Mouse (Mus musculus): Measurements from ENCODE around the gene Immp2l. TPM values are rescaled to one million over a fixed set of nuclear protein-coding genes. Genes with fewer than 3 reads are reported as not detected.

Gene Immp2l
- polyA plus RNA-seq, 1 experiment from 2014 or later: 10.6 TPM

GRCm38 (mm10) chr12:41877292-41877959 lies 853.5 kb downstream of the Immp2l start:
- Histone ChIP-seq H3K9ac (no peak overlapping the region), H3K27ac (no peak overlapping the region), H3K27me3 (no peaks in the 10 kb centered on the region), H3K4me2 (replicated peaks) (no peak overlapping the region), H3K4me3 (no peak overlapping the region), H3K9me3 (replicated peaks) (no peaks in the 10 kb centered on the region), H3K4me1 (no peaks in the 10 kb centered on the region), H3K36me3 (no peaks in the 10 kb centered on the region)
- 66% methylated on average over 5 of the region's 5 CpGs for WGBS
- no peak for ATAC-seq (ENCODE audit: low FRiP score)

DNA sequence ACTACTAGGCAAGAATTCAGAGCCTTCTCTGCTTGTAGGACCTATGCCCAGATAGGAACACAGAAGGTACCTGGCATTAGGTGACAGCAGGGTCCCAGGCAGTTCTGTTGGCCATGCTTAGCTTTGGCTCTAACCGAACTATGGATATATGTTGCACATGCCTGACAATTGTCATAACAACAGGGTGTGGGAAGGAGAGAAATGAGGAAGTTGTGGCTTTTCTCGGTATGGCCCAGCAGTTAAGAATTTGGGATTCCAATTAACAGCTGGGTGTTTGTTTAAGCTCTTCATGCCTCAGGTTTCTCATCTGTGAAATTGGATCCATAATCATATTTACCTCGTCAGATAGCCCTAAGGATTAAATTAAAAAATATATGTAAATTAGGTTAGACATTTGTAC lies 854.6 kb downstream of the Immp2l start:
- whole genome bisulfite sequencing: 73% methylated on average over 3 of the region's 3 CpGs

DNA sequence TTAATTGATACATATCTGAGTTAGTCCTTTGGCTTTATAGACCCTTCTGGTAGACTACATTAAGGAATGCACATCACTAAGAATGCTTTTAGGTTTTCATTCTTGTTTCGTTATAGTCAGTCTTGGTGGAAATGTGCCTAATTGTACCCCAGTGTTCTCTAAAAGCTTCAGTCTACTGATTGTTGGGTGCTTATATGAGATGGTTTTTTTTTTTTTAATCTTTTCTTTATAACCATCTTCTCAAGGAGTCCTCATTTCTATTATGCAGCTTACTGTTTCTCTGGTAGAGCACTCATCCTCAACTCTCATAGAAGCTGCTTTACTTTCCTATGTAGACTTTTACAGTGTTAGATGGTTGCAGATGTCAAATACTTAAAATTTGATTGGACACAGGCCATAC lies 855.1 kb downstream of the Immp2l start:
- Histone ChIP-seq H3K36me3 (no peaks in the 10 kb centered on the region), H3K27ac (no peak overlapping the region), H3K9ac (no peak overlapping the region), H3K4me2 (replicated peaks) (no peak overlapping the region), H3K9me3 (replicated peaks) (no peaks in the 10 kb centered on the region), H3K4me3 (no peak overlapping the region), H3K4me1 (no peaks in the 10 kb centered on the region), H3K27me3 (no peaks in the 10 kb centered on the region)
- 92% methylated on average over 1 of the region's 1 CpGs for WGBS
- ATAC-seq (ENCODE audit: low FRiP score): no peak

More for the DNA sequence above, 854.6 kb downstream of the Immp2l start:
- H3K27ac ChIP-seq: no peak overlapping the region
- no peaks in the 10 kb centered on the region for H3K27me3 ChIP-seq
- no peaks in the 10 kb centered on the region for H3K4me1 ChIP-seq
- H3K4me3 ChIP-seq: no peak overlapping the region
- H3K4me2 ChIP-seq (replicated peaks): no peak overlapping the region
- no peak overlapping the region for H3K9ac ChIP-seq
- ATAC-seq (ENCODE audit: low FRiP score): no peak
- no peaks in the 10 kb centered on the region for H3K36me3 ChIP-seq
- no peaks in the 10 kb centered on the region for H3K9me3 ChIP-seq (replicated peaks)

GRCm38 (mm10) chr12:41879412-41879811 lies 855.5 kb downstream of the Immp2l start:
- H3K4me3 ChIP-seq: no peak overlapping the region
- H3K4me1 ChIP-seq: no peaks in the 10 kb centered on the region
- no peaks in the 10 kb centered on the region for H3K36me3 ChIP-seq
- no peaks in the 10 kb centered on the region for H3K9me3 ChIP-seq (replicated peaks)
- no peak for ATAC-seq (ENCODE audit: low FRiP score)
- H3K27ac ChIP-seq: no peak overlapping the region
- 70% methylated on average over 1 of the region's 1 CpGs for WGBS
- no peak overlapping the region for H3K9ac ChIP-seq
- no peak overlapping the region for H3K4me2 ChIP-seq (replicated peaks)
- no peaks in the 10 kb centered on the region for H3K27me3 ChIP-seq

GRCm38 (mm10) chr12:41880833-41881232 lies 856.9 kb downstream of the Immp2l start:
- H3K27ac ChIP-seq: no peak overlapping the region
- no peak overlapping the region for H3K4me2 ChIP-seq (replicated peaks)
- no peak for ATAC-seq (ENCODE audit: low FRiP score)
- no peaks in the 10 kb centered on the region for H3K4me1 ChIP-seq
- no peaks in the 10 kb centered on the region for H3K27me3 ChIP-seq
- no peaks in the 10 kb centered on the region for H3K36me3 ChIP-seq
- 87% methylated on average over 3 of the region's 3 CpGs for WGBS
- no peak overlapping the region for H3K9ac ChIP-seq
- H3K9me3 ChIP-seq (replicated peaks): no peaks in the 10 kb centered on the region
- no peak overlapping the region for H3K4me3 ChIP-seq

GRCm38 (mm10) chr12:41908011-41908410 lies 884.1 kb downstream of the Immp2l start:
- no peak overlapping the region for H3K4me3 ChIP-seq
- H3K4me1 ChIP-seq: no peaks in the 10 kb centered on the region
- 87% methylated on average over 1 of the region's 1 CpGs for WGBS
- H3K36me3 ChIP-seq: no peaks in the 10 kb centered on the region
- no peaks in the 10 kb centered on the region for H3K9me3 ChIP-seq (replicated peaks)
- no peaks in the 10 kb centered on the region for H3K27me3 ChIP-seq
- H3K27ac ChIP-seq: no peak overlapping the region
- no peak for ATAC-seq (ENCODE audit: low FRiP score)
- H3K9ac ChIP-seq: no peak overlapping the region
- H3K4me2 ChIP-seq (replicated peaks): no peak overlapping the region

GRCm38 (mm10) chr12:41911626-41912025 lies 887.7 kb downstream of the Immp2l start:
- Histone ChIP-seq H3K4me3 (no peak overlapping the region), H3K27ac (no peak overlapping the region), H3K9ac (no peak overlapping the region), H3K36me3 (no peaks in the 10 kb centered on the region), H3K4me2 (replicated peaks) (no peak overlapping the region), H3K27me3 (no peaks in the 10 kb centered on the region), H3K9me3 (replicated peaks) (no peaks in the 10 kb centered on the region), H3K4me1 (no peaks in the 10 kb centered on the region)
- ATAC-seq (ENCODE audit: low FRiP score): no peak
- WGBS: 83% methylated on average over 3 of the region's 3 CpGs

GRCm38 (mm10) chr12:41937751-41938150 lies 913.9 kb downstream of the Immp2l start:
- no peak overlapping the region for H3K4me3 ChIP-seq
- no peak overlapping the region for H3K9ac ChIP-seq
- no peaks in the 10 kb centered on the region for H3K4me1 ChIP-seq
- H3K4me2 ChIP-seq (replicated peaks): no peak overlapping the region
- no peaks in the 10 kb centered on the region for H3K9me3 ChIP-seq (replicated peaks)
- no peaks in the 10 kb centered on the region for H3K36me3 ChIP-seq
- 87% methylated on average over 2 of the region's 2 CpGs for WGBS
- ATAC-seq (ENCODE audit: low FRiP score): no peak
- H3K27me3 ChIP-seq: no peaks in the 10 kb centered on the region
- H3K27ac ChIP-seq: no peak overlapping the region

- ATAC-seq (ENCODE audit: low FRiP score): no peak
- 84% methylated on average over 5 of the region's 5 CpGs for WGBS
- Histone ChIP-seq H3K4me2 (replicated peaks) (no peak overlapping the region), H3K36me3 (no peaks in the 10 kb centered on the region), H3K4me1 (no peaks in the 10 kb centered on the region), H3K27me3 (no peaks in the 10 kb centered on the region), H3K27ac (no peak overlapping the region), H3K9me3 (replicated peaks) (no peaks in the 10 kb centered on the region), H3K4me3 (no peak overlapping the region), H3K9ac (no peak overlapping the region)
These were observed 918.0 kb downstream of the Immp2l start for GRCm38 (mm10) chr12:41941853-41942252.

- H3K4me2 ChIP-seq (replicated peaks): no peak overlapping the region
- no peak overlapping the region for H3K4me3 ChIP-seq
- 70% methylated on average over 4 of the region's 4 CpGs for WGBS
- no peaks in the 10 kb centered on the region for H3K9me3 ChIP-seq (replicated peaks)
- H3K27ac ChIP-seq: no peak overlapping the region
- H3K9ac ChIP-seq: no peak overlapping the region
- H3K4me1 ChIP-seq: no peaks in the 10 kb centered on the region
- H3K27me3 ChIP-seq: no peaks in the 10 kb centered on the region
- no peak for ATAC-seq (ENCODE audit: low FRiP score)
- no peaks in the 10 kb centered on the region for H3K36me3 ChIP-seq
These were observed 920.3 kb downstream of the Immp2l start for GRCm38 (mm10) chr12:41944079-41944672.

DNA sequence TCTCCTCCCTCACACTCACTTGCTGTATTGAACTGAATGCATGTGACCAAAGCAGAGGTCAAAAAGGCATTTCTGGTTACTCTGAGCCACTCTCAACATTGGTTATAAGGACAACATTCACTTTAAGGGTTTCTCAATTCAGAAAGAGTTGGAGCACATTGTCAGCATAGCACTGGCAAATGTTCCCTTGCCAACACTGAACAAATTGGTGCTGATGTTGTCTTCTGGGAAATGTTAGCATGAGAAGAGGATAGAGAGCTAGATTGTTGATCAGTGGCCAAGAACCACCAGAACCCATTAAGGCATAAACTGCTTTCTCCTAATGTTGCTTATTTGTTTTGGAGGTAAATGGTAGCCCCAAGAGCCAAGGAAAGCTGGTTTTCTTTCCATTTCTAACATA lies 922.6 kb downstream of the Immp2l start:
- Histone ChIP-seq H3K4me2 (replicated peaks) (no peak overlapping the region), H3K36me3 (no peaks in the 10 kb centered on the region), H3K9me3 (replicated peaks) (no peaks in the 10 kb centered on the region), H3K4me3 (no peak overlapping the region), H3K27me3 (no peaks in the 10 kb centered on the region), H3K9ac (no peak overlapping the region), H3K27ac (no peak overlapping the region), H3K4me1 (no peaks in the 10 kb centered on the region)
- ATAC-seq (ENCODE audit: low FRiP score): no peak

GRCm38 (mm10) chr12:41949409-41949808 lies 925.5 kb downstream of the Immp2l start:
- H3K27ac ChIP-seq: no peak overlapping the region
- no peaks in the 10 kb centered on the region for H3K27me3 ChIP-seq
- ATAC-seq (ENCODE audit: low FRiP score): no peak
- WGBS: 80% methylated on average over 1 of the region's 1 CpGs
- no peak overlapping the region for H3K4me3 ChIP-seq
- H3K36me3 ChIP-seq: no peaks in the 10 kb centered on the region
- H3K9ac ChIP-seq: no peak overlapping the region
- H3K4me2 ChIP-seq (replicated peaks): no peak overlapping the region
- no peaks in the 10 kb centered on the region for H3K4me1 ChIP-seq
- H3K9me3 ChIP-seq (replicated peaks): no peaks in the 10 kb centered on the region

DNA sequence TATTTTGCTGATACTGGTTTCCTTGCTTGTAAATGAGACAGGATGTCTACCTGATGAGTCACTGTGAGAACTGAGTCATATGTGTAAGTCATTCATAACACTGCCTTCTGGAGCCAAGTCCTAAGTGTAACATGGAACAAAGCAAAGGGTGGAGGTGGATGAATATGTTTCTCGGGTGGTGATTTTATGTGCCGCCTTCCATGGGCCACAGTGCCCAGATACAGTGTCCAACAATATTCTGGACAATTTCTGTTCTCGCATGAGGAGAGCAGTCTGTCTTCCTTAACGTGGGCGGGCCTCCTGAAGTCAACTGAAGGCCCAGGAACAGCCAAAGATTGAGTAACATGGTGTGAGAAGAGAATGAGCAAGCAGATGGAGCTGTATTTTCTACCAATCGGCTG lies 926.0 kb downstream of the Immp2l start:
- no peaks in the 10 kb centered on the region for H3K4me1 ChIP-seq
- H3K27me3 ChIP-seq: no peaks in the 10 kb centered on the region
- H3K4me2 ChIP-seq (replicated peaks): no peak overlapping the region
- WGBS: 85% methylated on average over 6 of the region's 6 CpGs
- no peaks in the 10 kb centered on the region for H3K9me3 ChIP-seq (replicated peaks)
- no peak overlapping the region for H3K27ac ChIP-seq
- no peak for ATAC-seq (ENCODE audit: low FRiP score)
- no peak overlapping the region for H3K9ac ChIP-seq
- no peaks in the 10 kb centered on the region for H3K36me3 ChIP-seq
- no peak overlapping the region for H3K4me3 ChIP-seq
